Mouse (Mus musculus) liver, embryonic 14 days (tissue): Measurements from ENCODE around the gene C1d. TPM values are rescaled to one million over a fixed set of nuclear protein-coding genes. Genes with fewer than 3 reads are reported as not detected.

ENCODE experiments used
- polyA plus RNA-seq: library from polyadenylated mRNA; depleted of rRNA; stranded (reverse); fragments of >200 nt; gene quantifications from 2 replicates; pipeline ENCODE4 v1.2.3, GENCODE M21; 2012; rRNA removed

The C1d gene
- polyA plus RNA-seq = 15.2 and 19.0 TPM in 2 replicates

GRCm38 (mm10) chr11:17257443-17257842 lies at the start of gene C1d:
TSS of gene C1d (plus strand) at chr11:17257579.

GRCm38 (mm10) chr11:17211258-17212140 lies 45.9 kb upstream of the C1d start, which contains the start of gene Pno1:
TSS of gene Pno1 (minus strand) at chr11:17211568.

Other genes with a start within 250 kb of the C1d start
- 2.5 and 2.6 TPM in 2 replicates for gene Cnrip1, start 206.0 kb upstream of the C1d start, polyA plus RNA-seq
- gene Plek, start 205.2 kb upstream of the C1d start, polyA plus RNA-seq = 11.6 and 14.0 TPM in 2 replicates
- 16.0 and 18.2 TPM in 2 replicates for gene Ppp3r1, start 98.3 kb upstream of the C1d start, polyA plus RNA-seq
- gene Wdr92, start 75.5 kb upstream of the C1d start, polyA plus RNA-seq = 6.6 and 7.0 TPM in 2 replicates
- 13.1 and 14.5 TPM in 2 replicates for gene Pno1, start 46.0 kb upstream of the C1d start, polyA plus RNA-seq